In the genomic region with DNA sequence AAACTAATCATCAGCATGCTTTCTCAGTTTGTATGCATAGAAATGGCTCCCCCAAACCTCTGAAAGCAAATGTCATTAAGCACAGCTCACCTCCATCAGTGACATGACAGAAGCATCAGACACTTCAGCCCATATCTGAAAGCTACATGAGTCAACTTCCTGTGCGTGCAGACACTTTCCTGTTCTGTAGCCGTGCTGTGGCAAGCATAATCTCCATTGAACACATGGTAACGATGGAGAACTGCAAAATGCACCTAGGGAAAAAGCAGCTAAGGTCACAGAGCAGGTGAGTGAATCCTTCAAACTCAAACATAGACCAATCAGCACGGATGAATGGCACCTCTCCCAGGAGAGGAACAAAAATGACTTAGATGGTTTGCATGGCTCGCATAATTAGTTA, we compare ENCODE assay signal across 23 mouse cellular contexts. TPM values are rescaled to one million over a fixed set of nuclear protein-coding genes. Genes with fewer than 3 reads are reported as not detected.
"Had no signal": no experiment of that assay in that cellular context is flagged by ENCODE, and none has a peak within 500 bp of the region (broad histone marks: within the 10 kb centered on the region; RNA-seq: fewer than 3 reads in every experiment).

No protein-coding gene starts in this region.

- H3K27me3 ChIP-seq: midbrain, embryonic 13.5 days had no signal

- H3K9ac ChIP-seq: kidney, embryonic 15.5 days; liver, embryonic 14.5 days; liver, postnatal 0 days; lung, embryonic 14.5 days; midbrain, embryonic 13.5 days had no signal

- H3K36me3 ChIP-seq: kidney, embryonic 15.5 days; midbrain, embryonic 13.5 days had no signal

- H3K27ac ChIP-seq: kidney, embryonic 15.5 days; left cerebral cortex, adult 2 months; liver, embryonic 14.5 days; macrophage; midbrain, embryonic 13.5 days; stomach, postnatal 0 days had no signal

- H3K4me2 ChIP-seq: kidney, embryonic 15.5 days; lung, embryonic 14.5 days; midbrain, embryonic 13.5 days had no signal

- DNase-seq: kidney, adult 11 months; kidney, adult 8-10 months; kidney, postnatal 10 days; kidney, postnatal 36 days; layer of hippocampus, postnatal 36 days; liver, postnatal 0 days; right cerebral cortex, adult 18-20 months; right cerebral cortex, postnatal 25 days; spleen, adult 18-20 months; thymus, adult 2 months; thymus, postnatal 14 days; thymus, postnatal 4 days had no signal

- H3K4me3 ChIP-seq: kidney, embryonic 15.5 days; left cerebral cortex, adult 2 months; midbrain, embryonic 13.5 days had no signal

- H3K4me1 ChIP-seq: kidney, embryonic 15.5 days; midbrain, embryonic 13.5 days had no signal

- ATAC-seq: liver, postnatal 0 days; lung, postnatal 0 days; midbrain, embryonic 13.5 days had no signal

- H3K9me3 ChIP-seq: kidney, embryonic 15.5 days; midbrain, embryonic 13.5 days had no signal

RNA-seq across cellular contexts. Expression of gene Shox2, which starts 21.6 kb away (rescaled TPM):
- total RNA-seq: left cerebral cortex, adult 2 months; left cerebral cortex, postnatal 10 days; liver, adult 2 months had no signal
- polyA plus RNA-seq: liver, adult 2 months; stomach, embryonic 14.5 days had no signal
